Mouse (Mus musculus): ENCODE results near the gene Tbx3. TPM values are rescaled to one million over a fixed set of nuclear protein-coding genes. Genes with fewer than 3 reads are reported as not detected.

Tbx3 gene
- polyA plus RNA-seq, 1 experiment from 2014 or later = 30.6 TPM

GRCm38 (mm10) chr5:119657804-119658203, 12.7 kb upstream of the Tbx3 start:
- TF ChIP-seq CTCF (IDR thresholded peaks at IDR 0.05; ENCODE audit: low read depth) = no peak
- WGBS = 12% methylated on average over 6 of the region's 6 CpGs
- Histone ChIP-seq H3K4me3 (ENCODE audit: low read depth, low read length) (no peak overlapping the region), H3K27ac (ENCODE audit: low read depth, low read length) (no peak overlapping the region), H3K4me1 (replicated peaks; ENCODE audit: control insufficient read depth, insufficient read depth, low read length) (no peaks in the 10 kb centered on the region), H3K36me3 (ENCODE audit: control insufficient read depth, insufficient read depth) (no peaks in the 10 kb centered on the region), H3K9me3 (ENCODE audit: control insufficient read depth) (no peaks in the 10 kb centered on the region), H3K4me2 (replicated peaks; ENCODE audit: low read depth) (no peak overlapping the region), H3K9ac (ENCODE audit: low read depth, low read length) (no peak overlapping the region), H3K27me3 (replicated peaks; ENCODE audit: control insufficient read depth, insufficient read depth, low read length) (peaks cover 73% of the 10 kb centered on the region)
- ATAC-seq = no peak

- WGBS = 13% methylated on average over 5 of the region's 5 CpGs
- Histone ChIP-seq H3K9ac (ENCODE audit: low read depth, low read length) (no peak overlapping the region), H3K4me2 (replicated peaks; ENCODE audit: low read depth) (no peak overlapping the region), H3K4me1 (replicated peaks; ENCODE audit: control insufficient read depth, insufficient read depth, low read length) (no peaks in the 10 kb centered on the region), H3K4me3 (ENCODE audit: low read depth, low read length) (no peak overlapping the region), H3K36me3 (ENCODE audit: control insufficient read depth, insufficient read depth) (no peaks in the 10 kb centered on the region), H3K27me3 (replicated peaks; ENCODE audit: control insufficient read depth, insufficient read depth, low read length) (peaks cover 79% of the 10 kb centered on the region), H3K9me3 (ENCODE audit: control insufficient read depth) (no peaks in the 10 kb centered on the region), H3K27ac (ENCODE audit: low read depth, low read length) (no peak overlapping the region)
- no peak for TF ChIP-seq CTCF (IDR thresholded peaks at IDR 0.05; ENCODE audit: low read depth)
- no peak for ATAC-seq
Measured at GRCm38 (mm10) chr5:119658396-119658795, 12.1 kb upstream of the Tbx3 start.

- H3K4me3 ChIP-seq (ENCODE audit: low read depth, low read length) = no peak overlapping the region
- no peak overlapping the region for H3K27ac ChIP-seq (ENCODE audit: low read depth, low read length)
- TF ChIP-seq CTCF (IDR thresholded peaks at IDR 0.05; ENCODE audit: low read depth) = no peak
- H3K4me2 ChIP-seq (replicated peaks; ENCODE audit: low read depth) = no peak overlapping the region
- no peak for ATAC-seq
- H3K36me3 ChIP-seq (ENCODE audit: control insufficient read depth, insufficient read depth) = no peaks in the 10 kb centered on the region
- H3K27me3 ChIP-seq (replicated peaks; ENCODE audit: control insufficient read depth, insufficient read depth, low read length) = peaks cover 86% of the 10 kb centered on the region
- H3K4me1 ChIP-seq (replicated peaks; ENCODE audit: control insufficient read depth, insufficient read depth, low read length) = no peaks in the 10 kb centered on the region
- WGBS = 13% methylated on average over 3 of the region's 3 CpGs
- H3K9ac ChIP-seq (ENCODE audit: low read depth, low read length) = no peak overlapping the region
- no peaks in the 10 kb centered on the region for H3K9me3 ChIP-seq (ENCODE audit: control insufficient read depth)
Measured at GRCm38 (mm10) chr5:119659041-119659440, 11.4 kb upstream of the Tbx3 start.

- Histone ChIP-seq H3K9ac (ENCODE audit: low read depth, low read length) (no peak overlapping the region), H3K4me1 (replicated peaks; ENCODE audit: control insufficient read depth, insufficient read depth, low read length) (no peaks in the 10 kb centered on the region), H3K9me3 (ENCODE audit: control insufficient read depth) (no peaks in the 10 kb centered on the region), H3K4me2 (replicated peaks; ENCODE audit: low read depth) (no peak overlapping the region), H3K27me3 (replicated peaks; ENCODE audit: control insufficient read depth, insufficient read depth, low read length) (peaks cover 88% of the 10 kb centered on the region), H3K36me3 (ENCODE audit: control insufficient read depth, insufficient read depth) (no peaks in the 10 kb centered on the region), H3K27ac (ENCODE audit: low read depth, low read length) (no peak overlapping the region), H3K4me3 (ENCODE audit: low read depth, low read length) (no peak overlapping the region)
- no peak for ATAC-seq
- TF ChIP-seq CTCF (IDR thresholded peaks at IDR 0.05; ENCODE audit: low read depth) = peak; percentile 42
- WGBS = 7% methylated on average over 25 of the region's 25 CpGs
Measured at GRCm38 (mm10) chr5:119660526-119661410, 9.7 kb upstream of the Tbx3 start.

- H3K4me3 ChIP-seq (ENCODE audit: low read depth, low read length) = no peak overlapping the region
- H3K36me3 ChIP-seq (ENCODE audit: control insufficient read depth, insufficient read depth) = no peaks in the 10 kb centered on the region
Measured at GRCm38 (mm10) chr5:119661474-119661873, 9.0 kb upstream of the Tbx3 start.

GRCm38 (mm10) chr5:119662326-119662725, 8.1 kb upstream of the Tbx3 start:
- Histone ChIP-seq H3K4me3 (ENCODE audit: low read depth, low read length) (no peak overlapping the region), H3K9ac (ENCODE audit: low read depth, low read length) (no peak overlapping the region), H3K4me2 (replicated peaks; ENCODE audit: low read depth) (no peak overlapping the region), H3K9me3 (ENCODE audit: control insufficient read depth) (no peaks in the 10 kb centered on the region), H3K27me3 (replicated peaks; ENCODE audit: control insufficient read depth, insufficient read depth, low read length) (peaks cover 87% of the 10 kb centered on the region), H3K27ac (ENCODE audit: low read depth, low read length) (no peak overlapping the region), H3K36me3 (ENCODE audit: control insufficient read depth, insufficient read depth) (no peaks in the 10 kb centered on the region), H3K4me1 (replicated peaks; ENCODE audit: control insufficient read depth, insufficient read depth, low read length) (no peaks in the 10 kb centered on the region)
- no peak for ATAC-seq
- 9% methylated on average over 13 of the region's 13 CpGs for WGBS
- TF ChIP-seq CTCF (IDR thresholded peaks at IDR 0.05; ENCODE audit: low read depth) = no peak

More at GRCm38 (mm10) chr5:119661474-119661873, 9.0 kb upstream of the Tbx3 start:
- 11% methylated on average over 11 of the region's 11 CpGs for WGBS
- peaks cover 89% of the 10 kb centered on the region for H3K27me3 ChIP-seq (replicated peaks; ENCODE audit: control insufficient read depth, insufficient read depth, low read length)
- H3K9me3 ChIP-seq (ENCODE audit: control insufficient read depth) = no peaks in the 10 kb centered on the region
- no peak for ATAC-seq
- no peak overlapping the region for H3K27ac ChIP-seq (ENCODE audit: low read depth, low read length)
- H3K4me2 ChIP-seq (replicated peaks; ENCODE audit: low read depth) = no peak overlapping the region
- H3K4me1 ChIP-seq (replicated peaks; ENCODE audit: control insufficient read depth, insufficient read depth, low read length) = no peaks in the 10 kb centered on the region
- no peak for TF ChIP-seq CTCF (IDR thresholded peaks at IDR 0.05; ENCODE audit: low read depth)
- H3K9ac ChIP-seq (ENCODE audit: low read depth, low read length) = no peak overlapping the region
